Mouse (Mus musculus) thymus, adult 2 months (tissue): Measurements from ENCODE around the gene Txnrd2.

Experiments
- CTCF ChIP-seq: fragments of 200-500 bp; IDR thresholded peaks from 2 replicates; pipeline ENCODE4 v1.5.1; 2012; ENCODE audit warnings: mild to moderate bottlenecking, control low read depth, low read length, moderate library complexity, borderline replicate concordance; ENCODE audit not compliant: control insufficient read depth, poor library complexity, insufficient read depth; ENCODE audit errors: extremely low read depth
- POLR2A ChIP-seq: fragments of 200-500 bp; IDR thresholded peaks from 2 replicates; pipeline ENCODE4 v1.6.1; 2012; ENCODE audit warnings: mild to moderate bottlenecking, low read length, control low read depth, moderate library complexity; ENCODE audit not compliant: control insufficient read depth, poor library complexity, insufficient read depth; ENCODE audit errors: extremely low read depth

DNA sequence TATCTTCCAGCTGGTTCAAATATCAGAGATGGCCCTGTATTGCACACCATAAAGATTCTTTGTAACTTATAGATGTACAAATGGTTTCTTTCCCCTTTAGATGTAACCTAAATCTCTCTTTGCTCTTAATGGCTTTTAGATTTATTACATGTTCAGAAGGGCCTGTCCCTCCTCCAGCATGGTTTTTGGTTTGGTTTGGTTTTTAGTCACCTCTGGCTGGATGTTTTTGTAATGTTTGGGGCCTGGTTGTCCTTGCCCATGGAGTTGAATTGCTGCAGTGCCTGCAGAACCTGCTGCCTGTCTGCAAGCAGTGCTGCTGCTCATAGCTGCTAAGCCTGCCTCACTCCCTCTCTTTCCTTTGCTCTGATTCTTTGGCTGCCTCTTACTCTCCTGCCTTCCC, 21.1 kb downstream of the Txnrd2 start:
- TF ChIP-seq POLR2A (no peak), CTCF (no peak)
